Mouse (Mus musculus): ENCODE results near the gene Fut2. TPM values are rescaled to one million over a fixed set of nuclear protein-coding genes. Genes with fewer than 3 reads are reported as not detected.
"Not testable (repeated sequence)": the region's sequence is repeated elsewhere in the genome, so short reads cannot be mapped to it uniquely, and the experiment has no call there.

The Fut2 gene
- polyA plus RNA-seq, 1 experiment from 2014 or later: 0.20 TPM

DNA sequence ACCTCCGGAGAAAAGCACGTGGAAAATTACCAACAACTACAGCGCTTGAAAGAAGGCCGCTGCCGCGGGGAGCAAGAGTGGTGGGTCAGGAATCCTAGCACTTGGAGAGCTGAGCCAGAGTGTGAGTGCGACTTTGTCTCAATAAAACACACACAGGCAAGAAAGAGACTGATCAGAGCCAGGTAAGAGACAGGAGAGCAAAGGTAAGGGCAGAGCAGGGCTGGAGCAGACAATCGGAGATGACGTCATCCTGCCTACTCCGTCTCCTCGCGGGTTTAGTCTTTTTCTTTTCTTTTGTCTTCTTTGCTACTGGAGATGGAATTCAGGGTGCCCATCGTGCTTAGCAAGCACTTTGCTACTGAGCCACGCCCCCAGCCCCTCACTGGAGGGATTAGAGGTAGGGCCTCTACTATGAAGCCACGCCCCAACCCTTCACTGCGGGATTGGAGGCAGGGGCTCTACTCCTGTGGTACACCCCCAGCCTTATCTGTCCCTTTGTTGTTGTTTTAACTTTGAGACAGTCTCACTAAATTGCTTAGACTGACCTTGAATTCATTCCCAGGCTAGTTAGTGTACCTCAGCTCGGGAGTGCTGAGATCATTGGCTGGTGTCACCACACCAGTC, 11.7 kb downstream of the Fut2 start:
- no peak overlapping the region for H3K27ac ChIP-seq
- no peaks in the 10 kb centered on the region for H3K36me3 ChIP-seq
- no peak overlapping the region for H3K9ac ChIP-seq
- H3K4me1 ChIP-seq: no peaks in the 10 kb centered on the region
- no peak overlapping the region for H3K4me3 ChIP-seq
- WGBS: 38% methylated on average over 17 of the region's 17 CpGs
- H3K27me3 ChIP-seq (replicated peaks): no peaks in the 10 kb centered on the region
- peak overlapping the region; percentile 39 for H3K4me2 ChIP-seq (replicated peaks)
- H3K9me3 ChIP-seq: no peaks in the 10 kb centered on the region
- no peak for ATAC-seq (ENCODE audit: low FRiP score, low read depth)

DNA sequence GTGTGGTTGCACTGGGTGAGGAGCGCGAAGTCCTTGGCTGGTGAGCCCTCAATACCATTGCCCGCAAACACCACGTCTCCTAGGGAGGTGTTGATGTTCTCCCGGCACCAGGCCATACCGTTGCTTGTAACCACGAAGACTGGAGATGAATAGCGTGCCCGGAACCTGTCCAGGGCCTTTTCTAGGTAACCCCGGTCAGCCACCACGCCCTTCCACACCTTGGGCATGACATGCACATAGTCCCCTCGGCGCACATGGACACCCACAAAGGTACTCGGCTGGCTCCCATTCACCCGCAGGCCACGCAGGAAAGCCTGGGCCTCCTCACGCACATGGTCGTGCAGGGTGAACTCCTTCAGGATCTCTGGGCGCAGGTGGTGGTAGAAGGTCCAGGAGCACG, 15.7 kb downstream of the Fut2 start:
- not testable (repeated sequence) for H3K9me3 ChIP-seq; H3K4me3 ChIP-seq; H3K36me3 ChIP-seq; ATAC-seq (ENCODE audit: low FRiP score, low read depth); H3K4me2 ChIP-seq (replicated peaks); H3K27ac ChIP-seq; H3K27me3 ChIP-seq (replicated peaks); H3K4me1 ChIP-seq; H3K9ac ChIP-seq
- whole genome bisulfite sequencing: 93% methylated on average over 20 of the region's 20 CpGs

DNA sequence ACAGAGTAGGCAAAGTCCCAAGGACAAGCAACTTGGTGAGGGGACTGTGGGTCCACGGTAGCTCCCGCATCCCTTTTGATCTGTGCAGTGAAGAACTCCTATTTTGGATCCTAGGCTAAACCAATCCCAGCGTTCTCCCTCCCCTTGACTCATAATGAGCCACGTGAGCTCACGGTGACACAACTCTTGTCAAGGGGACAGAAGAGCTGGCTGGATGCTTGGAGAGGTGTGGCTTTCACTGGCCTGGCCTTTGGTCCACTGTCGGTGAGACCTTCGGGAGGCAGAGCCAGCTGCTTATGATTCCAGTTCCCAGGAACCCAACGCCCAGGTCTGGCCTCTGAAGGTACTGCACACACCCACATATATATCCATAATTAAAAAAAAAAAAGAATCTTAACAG, 16.8 kb downstream of the Fut2 start:
- Histone ChIP-seq H3K27ac (no peak overlapping the region), H3K27me3 (replicated peaks) (no peaks in the 10 kb centered on the region), H3K4me3 (no peak overlapping the region), H3K4me2 (replicated peaks) (no peak overlapping the region), H3K4me1 (peaks cover 8% of the 10 kb centered on the region), H3K36me3 (no peaks in the 10 kb centered on the region), H3K9me3 (no peaks in the 10 kb centered on the region), H3K9ac (no peak overlapping the region)
- WGBS: 85% methylated on average over 8 of the region's 8 CpGs
- no peak for ATAC-seq (ENCODE audit: low FRiP score, low read depth)

DNA sequence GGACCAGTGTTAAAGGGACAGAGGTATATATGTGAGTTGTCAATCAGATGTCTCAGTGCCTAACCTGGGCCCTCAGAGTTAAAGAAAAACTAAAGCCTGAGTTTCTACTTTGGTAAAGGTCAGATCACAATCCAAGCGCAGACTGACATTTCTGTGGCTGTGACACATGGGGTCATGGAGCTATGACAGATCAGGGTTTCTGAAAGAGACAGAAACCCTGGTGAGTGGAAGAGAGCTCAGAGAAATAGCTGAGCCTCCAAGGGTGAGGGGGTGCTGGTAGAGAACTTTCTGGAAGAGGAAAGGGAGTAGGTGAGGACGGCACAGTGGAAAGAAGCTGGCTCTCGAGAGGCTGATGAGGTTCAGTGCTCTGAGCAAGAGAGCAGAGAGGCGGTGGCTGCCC, 19.5 kb downstream of the Fut2 start:
- Histone ChIP-seq H3K9me3 (no peaks in the 10 kb centered on the region), H3K4me1 (peaks cover 20% of the 10 kb centered on the region), H3K27ac (no peak overlapping the region), H3K27me3 (replicated peaks) (no peaks in the 10 kb centered on the region), H3K9ac (no peak overlapping the region), H3K36me3 (no peaks in the 10 kb centered on the region), H3K4me2 (replicated peaks) (no peak overlapping the region), H3K4me3 (no peak overlapping the region)
- ATAC-seq (ENCODE audit: low FRiP score, low read depth): no peak
- 81% methylated on average over 4 of the region's 4 CpGs for WGBS

DNA sequence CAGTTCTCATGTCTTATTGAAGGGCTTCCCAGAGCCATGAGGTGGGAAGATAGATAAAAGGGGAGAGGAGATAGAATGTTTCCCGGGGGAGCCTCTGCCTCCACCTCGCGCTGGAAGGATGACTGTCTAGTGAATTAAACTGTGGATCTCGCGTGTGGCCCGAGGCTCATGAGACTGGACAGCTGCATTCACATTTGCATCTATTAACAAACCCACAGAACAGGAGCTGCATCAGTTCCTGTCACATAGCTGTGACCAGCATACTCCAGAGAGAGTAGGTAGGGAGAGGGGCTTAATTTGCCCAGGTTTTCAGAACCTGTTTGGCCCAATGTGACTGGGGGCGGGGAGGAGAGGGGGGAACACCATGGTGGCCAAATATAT, 20.6 kb downstream of the Fut2 start:
- Histone ChIP-seq H3K4me2 (replicated peaks) (no peak overlapping the region), H3K4me1 (peaks cover 20% of the 10 kb centered on the region), H3K27ac (no peak overlapping the region), H3K36me3 (no peaks in the 10 kb centered on the region), H3K4me3 (no peak overlapping the region), H3K27me3 (replicated peaks) (no peaks in the 10 kb centered on the region), H3K9ac (no peak overlapping the region), H3K9me3 (no peaks in the 10 kb centered on the region)
- ATAC-seq (ENCODE audit: low FRiP score, low read depth): no peak
- 71% methylated on average over 7 of the region's 7 CpGs for WGBS

DNA sequence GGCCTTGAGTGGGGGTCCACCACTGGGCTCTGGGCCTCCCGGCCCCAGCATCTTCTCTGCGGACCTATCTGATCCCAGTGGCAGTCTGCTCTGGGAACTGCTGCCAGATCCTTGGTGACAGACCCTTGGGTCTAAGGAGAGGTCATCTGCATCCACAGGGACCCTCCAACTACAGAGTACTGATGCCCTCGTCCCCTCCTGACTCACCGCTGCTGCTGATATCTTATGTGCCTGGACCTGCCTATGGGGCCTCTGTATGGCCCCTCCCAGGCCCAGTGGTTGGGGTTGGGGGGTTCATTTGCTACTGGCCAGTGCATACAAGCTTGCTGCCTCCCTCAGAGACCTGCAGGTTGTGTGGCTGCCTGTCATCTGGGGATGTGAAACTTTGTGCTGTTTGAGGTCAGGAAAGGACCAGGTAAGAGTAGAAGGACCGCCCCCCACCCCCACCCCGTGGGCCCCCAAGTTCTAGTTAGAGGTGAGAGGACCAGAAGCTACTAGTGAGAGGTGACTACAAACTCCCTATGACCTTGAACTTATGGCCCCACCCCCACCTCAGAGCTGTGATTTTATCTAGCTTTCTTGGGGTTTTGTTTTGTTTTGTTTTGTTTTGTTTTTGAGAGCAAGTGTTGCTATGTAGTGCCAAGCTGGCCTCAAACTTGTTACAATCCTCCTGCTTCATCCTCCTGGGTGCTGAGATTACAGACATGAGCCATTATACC, 21.2 kb downstream of the Fut2 start:
- ATAC-seq (ENCODE audit: low FRiP score, low read depth): no peak
- H3K4me2 ChIP-seq (replicated peaks): peak overlapping the region; percentile 72
- 63% methylated on average over 6 of the region's 6 CpGs for WGBS
- peak overlapping the region; percentile 28 for H3K4me3 ChIP-seq
- H3K27me3 ChIP-seq (replicated peaks): no peaks in the 10 kb centered on the region
- H3K36me3 ChIP-seq: no peaks in the 10 kb centered on the region
- H3K27ac ChIP-seq: peak overlapping the region; percentile 68; the same call in 1 of the 2 replicates
- peaks cover 20% of the 10 kb centered on the region for H3K4me1 ChIP-seq
- peak overlapping the region; percentile 48; the same call in 1 of the 2 replicates for H3K9ac ChIP-seq
- no peaks in the 10 kb centered on the region for H3K9me3 ChIP-seq

DNA sequence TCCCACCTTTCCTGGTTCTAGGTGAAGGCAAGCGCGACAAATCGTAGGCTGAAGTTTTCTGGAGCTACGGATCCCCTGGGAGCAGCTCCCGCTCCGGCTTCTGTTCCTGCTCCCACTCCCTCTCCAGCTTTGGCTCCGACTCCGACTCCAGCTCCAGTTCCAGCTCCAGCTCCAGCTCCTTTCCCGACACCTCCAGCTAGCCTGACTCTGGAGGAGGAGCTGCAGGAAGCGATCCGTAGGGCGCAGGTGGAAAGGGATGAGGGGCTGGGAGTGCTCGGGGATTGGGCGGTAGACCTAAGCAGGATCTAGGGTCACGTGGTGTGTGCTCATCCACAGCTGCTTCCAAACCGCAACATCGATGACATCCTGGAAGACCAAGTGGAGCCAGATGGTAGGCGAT, 22.0 kb downstream of the Fut2 start:
- H3K9me3 ChIP-seq: no peaks in the 10 kb centered on the region
- peak; percentile 52 for ATAC-seq (ENCODE audit: low FRiP score, low read depth)
- H3K9ac ChIP-seq: peak overlapping the region; percentile 48; the same call in 1 of the 2 replicates
- no peaks in the 10 kb centered on the region for H3K27me3 ChIP-seq (replicated peaks)
- peaks cover 20% of the 10 kb centered on the region for H3K4me1 ChIP-seq
- H3K36me3 ChIP-seq: no peaks in the 10 kb centered on the region
- peak overlapping the region; percentile 68 for H3K27ac ChIP-seq
- peak overlapping the region; percentile 28 for H3K4me3 ChIP-seq
- H3K4me2 ChIP-seq (replicated peaks): peak overlapping the region; percentile 72
- WGBS: 4% methylated on average over 18 of the region's 18 CpGs

DNA sequence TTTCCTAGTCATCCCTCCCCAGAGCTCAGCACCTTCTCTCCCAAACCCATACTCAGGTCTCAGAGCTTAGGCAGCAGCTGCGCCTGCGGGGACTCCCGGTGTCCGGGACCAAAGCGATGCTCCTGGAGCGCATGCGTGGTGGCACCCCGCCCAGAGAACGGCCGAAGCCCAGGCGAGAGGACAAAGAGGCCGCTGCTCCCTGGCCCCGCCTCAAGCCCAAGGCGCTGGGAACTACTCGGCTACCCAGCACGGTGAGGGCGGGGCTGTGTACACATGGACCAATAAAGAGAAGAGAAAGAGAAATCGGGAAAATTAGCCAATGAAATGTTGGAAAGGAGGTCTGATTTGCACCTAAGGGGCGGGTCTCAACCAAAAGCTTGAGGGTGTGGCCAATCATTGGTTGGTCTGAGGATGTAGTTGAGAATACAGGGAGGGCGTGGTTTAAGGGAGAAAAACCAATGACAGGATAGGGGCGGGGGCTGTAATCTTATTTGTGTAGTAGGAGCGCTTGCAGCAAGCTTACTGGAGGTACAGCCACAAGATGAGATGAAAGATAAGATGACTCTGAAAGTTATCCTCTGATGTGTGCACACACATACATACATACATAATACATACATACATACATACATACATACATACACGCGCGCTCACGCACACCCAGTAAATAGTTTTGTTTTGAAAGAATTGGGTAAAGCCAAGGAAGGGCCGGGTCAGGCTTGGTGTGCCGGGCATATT, 22.6 kb downstream of the Fut2 start:
- ATAC-seq (ENCODE audit: low FRiP score, low read depth): peak; percentile 93
- H3K27ac ChIP-seq: peak overlapping the region; percentile 76
- WGBS: under 1% methylated on average over 28 of the region's 28 CpGs
- peak overlapping the region; percentile 43 for H3K4me3 ChIP-seq
- H3K4me2 ChIP-seq (replicated peaks): peak overlapping the region; percentile 72
- H3K9ac ChIP-seq: peak overlapping the region; percentile 69
- H3K9me3 ChIP-seq: no peaks in the 10 kb centered on the region
- H3K27me3 ChIP-seq (replicated peaks): no peaks in the 10 kb centered on the region
- no peaks in the 10 kb centered on the region for H3K36me3 ChIP-seq
- peaks cover 20% of the 10 kb centered on the region for H3K4me1 ChIP-seq

DNA sequence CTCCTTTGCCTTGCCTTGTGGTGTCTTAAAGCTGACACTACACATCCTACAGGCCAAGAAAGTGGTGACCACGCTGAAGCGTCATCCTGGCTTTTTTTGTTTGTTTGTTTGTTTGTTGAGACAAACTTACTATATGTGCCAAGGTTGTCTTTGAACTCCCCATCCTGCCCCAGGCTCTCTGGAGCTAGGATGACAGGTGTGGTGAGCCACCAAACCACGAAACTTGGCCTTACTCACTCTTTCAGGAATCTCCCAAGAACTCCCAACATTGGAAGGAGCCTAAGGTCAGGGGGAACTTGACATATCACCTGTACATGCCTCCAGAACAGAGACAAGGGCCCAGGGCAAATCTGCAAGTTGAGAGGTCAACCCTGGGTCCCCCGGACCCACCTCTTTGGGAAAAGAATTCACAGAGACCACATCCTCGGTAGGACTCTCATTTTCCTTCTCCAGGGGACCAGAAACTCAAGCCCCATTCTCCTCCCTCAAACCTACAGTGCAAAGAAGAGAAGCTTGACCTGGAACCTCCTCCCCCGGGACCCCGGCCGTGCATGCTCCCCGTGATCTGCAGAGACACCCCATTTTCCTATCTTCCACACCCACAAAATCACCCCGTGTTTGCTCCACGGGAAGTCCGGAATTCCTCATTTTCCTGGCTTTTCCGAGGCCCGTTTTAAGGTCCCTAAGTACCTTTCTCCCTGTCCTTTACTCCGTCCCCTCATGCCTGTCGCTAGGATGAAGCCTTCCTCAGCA, 23.5 kb downstream of the Fut2 start:
- Histone ChIP-seq H3K4me3 (peak overlapping the region; percentile 43), H3K27ac (peak overlapping the region; percentile 76), H3K9me3 (no peaks in the 10 kb centered on the region), H3K4me2 (replicated peaks) (peak overlapping the region; percentile 72), H3K27me3 (replicated peaks) (no peaks in the 10 kb centered on the region), H3K4me1 (peaks cover 25% of the 10 kb centered on the region), H3K36me3 (no peaks in the 10 kb centered on the region), H3K9ac (peak overlapping the region; percentile 69)
- 38% methylated on average over 16 of the region's 16 CpGs for WGBS
- ATAC-seq (ENCODE audit: low FRiP score, low read depth): no peak

DNA sequence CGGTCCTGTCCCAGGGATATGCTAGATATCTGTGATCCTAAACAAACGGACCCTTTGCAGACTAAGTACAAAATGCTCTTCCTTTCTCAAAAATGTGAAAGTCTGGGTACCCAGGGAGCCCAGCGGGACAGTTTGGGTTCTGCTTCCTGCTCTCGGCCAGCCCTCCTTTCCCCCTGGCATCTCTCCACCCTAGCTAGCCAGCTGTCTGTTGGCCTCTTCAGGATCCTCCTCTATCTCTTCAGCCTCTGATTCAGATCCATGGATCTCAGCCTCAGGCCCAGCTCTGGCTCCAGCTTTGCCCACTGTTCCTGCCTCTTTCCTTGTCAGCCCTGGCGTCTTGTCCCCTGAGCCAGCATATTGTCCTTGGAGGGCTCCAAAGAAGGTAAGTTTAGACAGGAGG, 24.1 kb downstream of the Fut2 start:
- Histone ChIP-seq H3K4me3 (no peak overlapping the region), H3K9ac (peak overlapping the region; percentile 26; the same call in 1 of the 2 replicates)

DNA sequence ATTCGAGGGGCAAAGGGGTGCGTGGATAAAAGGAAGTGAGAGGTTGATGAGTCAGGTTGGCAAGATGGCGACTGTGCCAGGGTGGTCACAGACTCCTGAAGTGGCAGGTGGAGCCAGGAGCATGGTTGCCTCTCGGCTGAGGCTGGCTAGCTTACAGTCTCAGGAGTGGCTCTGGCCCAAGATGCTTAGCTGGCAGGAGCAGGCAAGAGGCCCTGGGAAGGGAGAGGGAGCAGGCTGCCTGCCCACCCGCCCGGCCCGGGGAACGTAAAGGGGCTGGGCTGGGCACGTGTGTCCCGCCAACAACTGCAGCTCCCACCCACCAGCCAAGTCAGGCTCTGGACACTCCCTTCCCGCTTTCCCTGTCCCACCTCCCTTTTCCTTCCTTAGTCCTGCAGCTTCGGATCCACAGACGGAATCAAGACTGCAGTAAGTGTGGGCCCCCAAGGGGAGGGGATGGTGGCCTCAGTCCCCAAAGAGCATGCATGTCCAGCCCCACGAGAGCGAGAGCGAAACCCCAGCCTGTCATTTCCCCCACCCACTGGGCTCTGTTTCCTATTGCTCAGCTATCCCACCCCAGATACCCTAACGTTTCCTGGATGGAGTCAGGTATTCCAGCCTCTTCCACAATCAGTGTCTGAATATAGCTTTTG, 24.7 kb downstream of the Fut2 start:
- H3K27ac ChIP-seq: no peak overlapping the region
- peaks cover 25% of the 10 kb centered on the region for H3K4me1 ChIP-seq
- 68% methylated on average over 17 of the region's 17 CpGs for WGBS
- H3K9me3 ChIP-seq: no peaks in the 10 kb centered on the region
- no peaks in the 10 kb centered on the region for H3K27me3 ChIP-seq (replicated peaks)
- ATAC-seq (ENCODE audit: low FRiP score, low read depth): no peak
- 0 out of 2 replicates have a peak overlapping the region, but pooled peaks have one; percentile 7 for H3K4me2 ChIP-seq (replicated peaks)
- no peak overlapping the region for H3K4me3 ChIP-seq
- H3K9ac ChIP-seq: no peak overlapping the region
- H3K36me3 ChIP-seq: peaks cover under 1% of the 10 kb centered on the region; the same call in 1 of the 2 replicates

More for the DNA sequence above, 24.1 kb downstream of the Fut2 start:
- H3K27ac ChIP-seq: no peak overlapping the region
- 83% methylated on average over 5 of the region's 5 CpGs for WGBS
- H3K4me2 ChIP-seq (replicated peaks): peak overlapping the region; percentile 72
- peaks cover 25% of the 10 kb centered on the region for H3K4me1 ChIP-seq
- no peaks in the 10 kb centered on the region for H3K36me3 ChIP-seq
- no peaks in the 10 kb centered on the region for H3K27me3 ChIP-seq (replicated peaks)
- no peaks in the 10 kb centered on the region for H3K9me3 ChIP-seq
- ATAC-seq (ENCODE audit: low FRiP score, low read depth): no peak
